Mouse (Mus musculus): ENCODE measurements around the gene Fxn. TPM values are rescaled to one million over a fixed set of nuclear protein-coding genes. Genes with fewer than 3 reads are reported as not detected.
A peak's percentile ranks its signal among the peaks of the same experiment; 100 is the strongest.
"Not testable (repeated sequence)": the region's sequence is repeated elsewhere in the genome, so short reads cannot be mapped to it uniquely, and the experiment has no call there.

Gene Fxn
- polyA plus RNA-seq, 1 experiment from 2014 or later, result 22.1 TPM

DNA sequence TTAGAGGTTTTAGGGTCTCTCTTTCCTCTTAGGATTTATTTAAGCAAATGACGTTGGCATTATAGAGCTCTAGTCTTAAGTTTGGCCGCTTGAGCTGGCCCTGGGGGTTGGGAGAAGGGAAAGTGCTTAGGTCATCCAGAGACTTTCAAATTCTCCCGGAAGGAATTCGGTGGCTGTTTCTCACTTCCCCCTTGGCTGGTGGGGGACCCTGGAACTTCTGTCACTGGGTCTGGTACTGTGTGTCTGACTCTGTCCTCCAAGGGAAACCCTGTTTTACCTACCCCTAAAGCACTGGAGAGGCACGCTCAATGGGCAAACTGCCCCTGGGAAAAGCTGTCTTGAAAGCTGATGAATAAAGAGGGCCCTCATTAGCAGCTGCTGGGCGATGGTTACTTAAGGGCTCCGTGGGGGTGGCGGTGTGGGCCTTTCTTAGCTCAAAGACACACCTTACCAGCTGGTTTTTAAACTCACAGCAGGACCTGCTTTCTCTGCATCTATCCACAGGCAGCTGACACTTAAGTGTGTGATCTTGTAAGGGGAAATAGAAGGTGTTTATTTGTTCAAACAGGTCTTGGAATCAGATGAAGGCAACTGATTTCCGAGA lies 26.6 kb downstream of the Fxn start:
- Histone ChIP-seq H3K4me1 (ENCODE audit: insufficient read depth, low read depth, low read length) (peaks cover 7% of the 10 kb centered on the region), H3K4me2 (replicated peaks; ENCODE audit: low read depth, low read length) (no peak overlapping the region), H3K27me3 (replicated peaks; ENCODE audit: insufficient read depth, low read length) (no peaks in the 10 kb centered on the region), H3K4me3 (ENCODE audit: low read depth, low read length) (no peak overlapping the region), H3K27ac (ENCODE audit: low read length) (no peak overlapping the region), H3K9me3 (ENCODE audit: low read length) (no peaks in the 10 kb centered on the region), H3K36me3 (ENCODE audit: insufficient read depth, low read length) (no peaks in the 10 kb centered on the region), H3K9ac (replicated peaks; ENCODE audit: low read depth) (no peak overlapping the region)
- DNase-seq (ENCODE audit: low spot score), result no peak
- WGBS, result 18% methylated on average over 9 of the region's 9 CpGs
- no peak; the same call in 1 of the 2 replicates for ATAC-seq
- TF ChIP-seq CTCF (IDR thresholded peaks at IDR 0.05) (no peak), EP300 (IDR thresholded peaks at IDR 0.05) (no peak)

DNA sequence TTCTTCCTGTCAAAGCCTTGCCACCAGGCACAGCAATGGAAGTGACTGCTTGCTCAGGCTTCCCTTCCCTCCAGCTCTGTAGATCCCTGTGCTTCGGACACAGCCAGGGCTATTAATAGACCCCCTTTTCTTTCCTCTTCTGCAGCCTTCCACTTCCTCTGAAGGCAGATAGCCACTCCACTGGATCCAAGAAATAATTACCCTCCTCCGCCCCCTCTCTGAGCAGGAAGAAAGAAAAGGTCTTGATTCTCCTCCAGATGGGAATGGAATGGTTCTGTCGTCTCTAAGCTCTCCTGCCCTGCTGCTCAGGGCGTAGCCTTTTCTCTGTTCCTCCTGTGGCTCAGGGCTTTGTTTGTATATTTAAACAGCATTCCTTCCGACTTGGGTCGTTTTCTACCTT lies 28.5 kb downstream of the Fxn start:
- peak; percentile 74 for ATAC-seq
- peak; percentile 55 for DNase-seq (ENCODE audit: low spot score)
- Histone ChIP-seq H3K27ac (ENCODE audit: low read length) (peak overlapping the region; percentile 43; the same call in 1 of the 2 replicates), H3K9ac (replicated peaks; ENCODE audit: low read depth) (no peak overlapping the region), H3K36me3 (ENCODE audit: insufficient read depth, low read length) (no peaks in the 10 kb centered on the region), H3K4me1 (ENCODE audit: insufficient read depth, low read depth, low read length) (peaks cover 5% of the 10 kb centered on the region), H3K4me2 (replicated peaks; ENCODE audit: low read depth, low read length) (peak overlapping the region; percentile 19; the same call in 1 of the 2 replicates), H3K4me3 (ENCODE audit: low read depth, low read length) (no peak overlapping the region), H3K27me3 (replicated peaks; ENCODE audit: insufficient read depth, low read length) (no peaks in the 10 kb centered on the region), H3K9me3 (ENCODE audit: low read length) (no peaks in the 10 kb centered on the region)
- peak; percentile 43 for TF ChIP-seq EP300 (IDR thresholded peaks at IDR 0.05)
- TF ChIP-seq CTCF (IDR thresholded peaks at IDR 0.05), result no peak
- 6% methylated on average over 6 of the region's 6 CpGs for WGBS

DNA sequence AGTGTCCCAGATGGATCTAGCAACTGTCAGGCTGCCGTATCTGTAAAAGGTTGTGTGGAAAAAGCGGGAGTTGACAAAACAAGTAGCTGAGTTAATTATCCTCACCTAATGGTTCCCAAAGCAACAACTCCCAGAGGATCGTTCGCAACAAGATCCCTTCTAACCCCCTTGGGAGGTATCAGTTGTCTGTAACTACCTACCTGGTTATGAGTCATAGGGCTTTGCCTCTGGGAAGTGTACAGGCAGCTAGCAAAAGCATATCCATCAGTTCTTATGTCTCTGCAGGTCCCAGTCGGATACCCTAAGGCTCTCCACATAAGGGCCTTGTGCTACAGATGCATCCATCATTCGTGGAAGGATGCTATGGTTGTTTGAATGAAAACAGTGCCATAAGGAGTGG lies 37.1 kb downstream of the Fxn start:
- no peaks in the 10 kb centered on the region for H3K36me3 ChIP-seq (ENCODE audit: insufficient read depth, low read length)
- no peak for DNase-seq (ENCODE audit: low spot score)
- WGBS, result 88% methylated on average over 6 of the region's 6 CpGs
- no peak for ATAC-seq
- no peaks in the 10 kb centered on the region; the same call in 1 of the 2 replicates for H3K4me1 ChIP-seq (ENCODE audit: insufficient read depth, low read depth, low read length)
- H3K27ac ChIP-seq (ENCODE audit: low read length), result no peak overlapping the region
- no peak overlapping the region for H3K4me2 ChIP-seq (replicated peaks; ENCODE audit: low read depth, low read length)
- H3K4me3 ChIP-seq (ENCODE audit: low read depth, low read length), result no peak overlapping the region
- H3K9ac ChIP-seq (replicated peaks; ENCODE audit: low read depth), result no peak overlapping the region
- no peaks in the 10 kb centered on the region for H3K27me3 ChIP-seq (replicated peaks; ENCODE audit: insufficient read depth, low read length)
- TF ChIP-seq CTCF (IDR thresholded peaks at IDR 0.05), result no peak
- no peak for TF ChIP-seq EP300 (IDR thresholded peaks at IDR 0.05)
- H3K9me3 ChIP-seq (ENCODE audit: low read length), result no peaks in the 10 kb centered on the region

GRCm38 (mm10) chr19:24241799-24242546 lies 38.4 kb downstream of the Fxn start:
- ATAC-seq, result no peak
- WGBS, result 17% methylated on average over 14 of the region's 14 CpGs
- Histone ChIP-seq H3K27me3 (replicated peaks; ENCODE audit: insufficient read depth, low read length) (no peaks in the 10 kb centered on the region), H3K9me3 (ENCODE audit: low read length) (no peaks in the 10 kb centered on the region), H3K4me2 (replicated peaks; ENCODE audit: low read depth, low read length) (no peak overlapping the region), H3K27ac (ENCODE audit: low read length) (no peak overlapping the region), H3K36me3 (ENCODE audit: insufficient read depth, low read length) (no peaks in the 10 kb centered on the region), H3K4me3 (ENCODE audit: low read depth, low read length) (no peak overlapping the region), H3K4me1 (ENCODE audit: insufficient read depth, low read depth, low read length) (no peaks in the 10 kb centered on the region), H3K9ac (replicated peaks; ENCODE audit: low read depth) (no peak overlapping the region)
- TF ChIP-seq CTCF (IDR thresholded peaks at IDR 0.05) (no peak), EP300 (IDR thresholded peaks at IDR 0.05) (no peak)
- DNase-seq (ENCODE audit: low spot score), result no peak

- no peaks in the 10 kb centered on the region for H3K27me3 ChIP-seq (replicated peaks; ENCODE audit: insufficient read depth, low read length)
- no peaks in the 10 kb centered on the region for H3K9me3 ChIP-seq (ENCODE audit: low read length)
- WGBS, result 70% methylated on average over 8 of the region's 8 CpGs
- H3K36me3 ChIP-seq (ENCODE audit: insufficient read depth, low read length), result no peaks in the 10 kb centered on the region
- H3K4me2 ChIP-seq (replicated peaks; ENCODE audit: low read depth, low read length), result no peak overlapping the region
- H3K27ac ChIP-seq (ENCODE audit: low read length), result no peak overlapping the region
- H3K9ac ChIP-seq (replicated peaks; ENCODE audit: low read depth), result no peak overlapping the region
- TF ChIP-seq CTCF (IDR thresholded peaks at IDR 0.05), result no peak
- DNase-seq (ENCODE audit: low spot score), result no peak
- ATAC-seq, result no peak
- H3K4me3 ChIP-seq (ENCODE audit: low read depth, low read length), result no peak overlapping the region
- no peaks in the 10 kb centered on the region for H3K4me1 ChIP-seq (ENCODE audit: insufficient read depth, low read depth, low read length)
Observed at GRCm38 (mm10) chr19:24241271-24241670, 39.1 kb downstream of the Fxn start.

GRCm38 (mm10) chr19:24238011-24238410 lies 42.4 kb downstream of the Fxn start:
- no peak for DNase-seq (ENCODE audit: low spot score)
- Histone ChIP-seq H3K36me3 (ENCODE audit: insufficient read depth, low read length) (no peaks in the 10 kb centered on the region), H3K4me2 (replicated peaks; ENCODE audit: low read depth, low read length) (no peak overlapping the region), H3K4me3 (ENCODE audit: low read depth, low read length) (no peak overlapping the region), H3K4me1 (ENCODE audit: insufficient read depth, low read depth, low read length) (no peaks in the 10 kb centered on the region), H3K9ac (replicated peaks; ENCODE audit: low read depth) (no peak overlapping the region), H3K27me3 (replicated peaks; ENCODE audit: insufficient read depth, low read length) (no peaks in the 10 kb centered on the region), H3K9me3 (ENCODE audit: low read length) (no peaks in the 10 kb centered on the region), H3K27ac (ENCODE audit: low read length) (no peak overlapping the region)
- WGBS, result 80% methylated on average over 4 of the region's 4 CpGs
- no peak for ATAC-seq
- TF ChIP-seq CTCF (IDR thresholded peaks at IDR 0.05) (no peak), EP300 (IDR thresholded peaks at IDR 0.05) (no peak)

DNA sequence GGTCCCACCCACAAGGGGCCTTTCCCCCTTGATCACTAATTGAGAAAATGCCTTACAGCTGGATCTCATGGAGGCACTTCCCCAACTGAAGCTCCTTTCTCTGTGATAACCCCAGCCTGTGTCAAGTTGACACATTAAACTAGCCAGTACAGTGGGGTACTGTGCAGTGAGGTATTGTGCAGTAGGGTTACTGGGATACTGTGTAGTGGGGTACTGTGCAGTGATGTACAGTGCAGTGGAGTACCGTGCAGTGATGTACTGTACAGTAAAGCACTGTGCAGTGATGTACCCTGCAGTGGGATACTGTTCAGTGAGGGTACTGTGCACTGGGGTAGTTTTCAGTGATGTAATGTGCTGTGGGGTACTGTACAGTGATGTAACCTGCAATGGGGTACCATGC lies 48.0 kb downstream of the Fxn start:
- not testable (repeated sequence) for H3K36me3 ChIP-seq (ENCODE audit: insufficient read depth, low read length); H3K27ac ChIP-seq (ENCODE audit: low read length); H3K4me2 ChIP-seq (replicated peaks; ENCODE audit: low read depth, low read length); H3K4me3 ChIP-seq (ENCODE audit: low read depth, low read length); H3K9ac ChIP-seq (replicated peaks; ENCODE audit: low read depth); H3K9me3 ChIP-seq (ENCODE audit: low read length); DNase-seq (ENCODE audit: low spot score); ATAC-seq; H3K4me1 ChIP-seq (ENCODE audit: insufficient read depth, low read depth, low read length); H3K27me3 ChIP-seq (replicated peaks; ENCODE audit: insufficient read depth, low read length)
- 96% methylated on average over 1 of the region's 1 CpGs for WGBS
